Mouse (Mus musculus) heart, embryonic 12.5 days (tissue): ENCODE results near the gene Tm7sf3. TPM values are rescaled to one million over a fixed set of nuclear protein-coding genes. Genes with fewer than 3 reads are reported as not detected.
"Not testable (repeated sequence)": the region's sequence is repeated elsewhere in the genome, so short reads cannot be mapped to it uniquely, and the experiment has no call there.

Experiments
- ATAC-seq: fragments of 200-750 bp; cut with Nextera tagmentation; 2 replicates; pipeline ENCODE4 v1.8.0; 2017; ENCODE audit warnings: moderate TSS enrichment, moderate library complexity; ENCODE audit not compliant: insufficient number of reproducible peaks, low FRiP score
- H3K27ac ChIP-seq: fragments of 300-500 bp; sonication (generic); 2 replicates; pipeline ENCODE4 v1.5.1; 2016; ENCODE audit warnings: mild to moderate bottlenecking, moderate library complexity; ENCODE audit not compliant: poor library complexity, severe bottlenecking
- H3K27me3 ChIP-seq: fragments of 300-500 bp; sonication (generic); replicated peaks from 2 replicates; pipeline ENCODE4 v1.6.1; 2016; ENCODE audit warnings: mild to moderate bottlenecking, moderate library complexity
- H3K36me3 ChIP-seq: fragments of 300-500 bp; sonication (generic); 2 replicates; pipeline ENCODE4 v1.6.1; 2016; ENCODE audit warnings: mild to moderate bottlenecking, moderate library complexity
- H3K4me1 ChIP-seq: fragments of 300-500 bp; sonication (generic); replicated peaks from 2 replicates; pipeline ENCODE4 v1.6.1; 2016; ENCODE audit warnings: mild to moderate bottlenecking
- H3K4me2 ChIP-seq: fragments of 300-500 bp; sonication (generic); 2 replicates; pipeline ENCODE4 v1.6.1; 2016; ENCODE audit warnings: mild to moderate bottlenecking, moderate library complexity
- H3K4me3 ChIP-seq: fragments of 300-500 bp; sonication (generic); 2 replicates; pipeline ENCODE4 v1.5.1; 2016; ENCODE audit warnings: mild to moderate bottlenecking
- H3K9ac ChIP-seq: fragments of 300-500 bp; sonication (generic); 2 replicates; pipeline ENCODE4 v1.6.1; 2016; ENCODE audit warnings: mild to moderate bottlenecking, moderate library complexity
- H3K9me3 ChIP-seq: fragments of 300-500 bp; sonication (generic); replicated peaks from 2 replicates; pipeline ENCODE4 v1.6.1; 2016; ENCODE audit warnings: mild to moderate bottlenecking, moderate library complexity
- WGBS: fragments of 180-500 bp; shearing (Covaris S2); methylation state at CpG from one replicate; pipeline ENCODE4 v1.1.7; 2016; 5-methylcytosine and 5-hydroxymethylcytosine counted together
- polyA plus RNA-seq: library from polyadenylated mRNA; unstranded; fragments of >200 nt; fragmentation: Nextera tagmentation; extraction: Ambion mirVana; gene quantifications from 2 replicates; pipeline ENCODE4 v1.2.1, GENCODE M21; 2016

The Tm7sf3 gene
- polyA plus RNA-seq, 1 experiment from 2014 or later = 51.7 TPM

- peak within 1 kb of the TSS; percentile 97 for H3K9ac ChIP-seq
- H3K4me3 ChIP-seq = peak within 1 kb of the TSS; percentile 95
- peak within 1 kb of the TSS; percentile 96 for H3K27ac ChIP-seq
- no peaks in the 10 kb centered on the region for H3K27me3 ChIP-seq
- H3K4me2 ChIP-seq = peak within 1 kb of the TSS; percentile 95
- no peaks in the 10 kb centered on the region for H3K9me3 ChIP-seq
- WGBS = under 1% methylated on average over 77 of the region's 77 CpGs
- H3K36me3 ChIP-seq = no peaks in the 10 kb centered on the region
- H3K4me1 ChIP-seq = peaks cover 19% of the 10 kb centered on the region
- peak; percentile 97 for ATAC-seq
These were observed 65.1 kb downstream of the Tm7sf3 start, which contains the start of gene Ints13 for GRCm38 (mm10) chr6:146577310-146578109. Gene Ints13 (minus strand): TSS chr6:146577835.

- WGBS = under 1% methylated on average over 13 of the region's 13 CpGs
- ATAC-seq = no peak; the same call in 1 of the 2 replicates
- peak within 1 kb of the TSS; percentile 95 for H3K4me3 ChIP-seq
- H3K27me3 ChIP-seq = no peaks in the 10 kb centered on the region
- H3K9me3 ChIP-seq = no peaks in the 10 kb centered on the region
- peak within 1 kb of the TSS; percentile 97 for H3K9ac ChIP-seq
- peak within 1 kb of the TSS; percentile 95 for H3K4me2 ChIP-seq
- H3K36me3 ChIP-seq = no peaks in the 10 kb centered on the region
- peaks cover 18% of the 10 kb centered on the region for H3K4me1 ChIP-seq
- H3K27ac ChIP-seq = peak within 1 kb of the TSS; percentile 96
These were observed 65.7 kb downstream of the Tm7sf3 start, which contains the start of gene Fgfr1op2 for GRCm38 (mm10) chr6:146576903-146577302. Gene Fgfr1op2 (plus strand): TSS chr6:146577203.

- H3K4me2 ChIP-seq = no peak overlapping the region
- no peak overlapping the region for H3K9ac ChIP-seq
- H3K9me3 ChIP-seq = no peaks in the 10 kb centered on the region
- peaks cover 13% of the 10 kb centered on the region for H3K4me1 ChIP-seq
- H3K4me3 ChIP-seq = no peak overlapping the region
- no peak overlapping the region for H3K27ac ChIP-seq
- peaks cover 22% of the 10 kb centered on the region for H3K36me3 ChIP-seq
- no peaks in the 10 kb centered on the region for H3K27me3 ChIP-seq
- ATAC-seq = no peak
These were observed 70.6 kb downstream of the Tm7sf3 start for GRCm38 (mm10) chr6:146572073-146572472.

- H3K27ac ChIP-seq, H3K4me2 ChIP-seq, H3K9ac ChIP-seq, H3K4me1 ChIP-seq, H3K9me3 ChIP-seq, H3K27me3 ChIP-seq, H3K4me3 ChIP-seq, ATAC-seq: not testable (repeated sequence)
- WGBS = 81% methylated on average over 1 of the region's 1 CpGs
- peaks cover 57% of the 10 kb centered on the region for H3K36me3 ChIP-seq
These were observed 80.2 kb downstream of the Tm7sf3 start for GRCm38 (mm10) chr6:146562461-146562860.

Other genes with a start within 250 kb of the Tm7sf3 start
- 32.4 and 40.7 TPM in 2 replicates for gene Itpr2, start 140.6 kb downstream of the Tm7sf3 start, polyA plus RNA-seq
- 85.9 and 87.0 TPM in 2 replicates for gene Fgfr1op2, start 65.6 kb downstream of the Tm7sf3 start, polyA plus RNA-seq
- 57.4 and 60.5 TPM in 2 replicates for gene Ints13, start 65.0 kb downstream of the Tm7sf3 start, polyA plus RNA-seq
- gene Med21, start 277 bp downstream of the Tm7sf3 start, polyA plus RNA-seq = 130 and 136 TPM in 2 replicates
- 50.6 and 52.7 TPM in 2 replicates for gene Stk38l, start 82.2 kb upstream of the Tm7sf3 start, polyA plus RNA-seq
- gene Arntl2, start 153.2 kb upstream of the Tm7sf3 start, polyA plus RNA-seq = 3.1 and 3.5 TPM in 2 replicates
- gene Smco2, start 207.3 kb upstream of the Tm7sf3 start, polyA plus RNA-seq = not detected in 2 replicates
- 83.9 and 84.8 TPM in 2 replicates for gene Ppfibp1, start 245.7 kb upstream of the Tm7sf3 start, polyA plus RNA-seq